Mouse (Mus musculus): Measurements from ENCODE around the gene Prss46.

DNA sequence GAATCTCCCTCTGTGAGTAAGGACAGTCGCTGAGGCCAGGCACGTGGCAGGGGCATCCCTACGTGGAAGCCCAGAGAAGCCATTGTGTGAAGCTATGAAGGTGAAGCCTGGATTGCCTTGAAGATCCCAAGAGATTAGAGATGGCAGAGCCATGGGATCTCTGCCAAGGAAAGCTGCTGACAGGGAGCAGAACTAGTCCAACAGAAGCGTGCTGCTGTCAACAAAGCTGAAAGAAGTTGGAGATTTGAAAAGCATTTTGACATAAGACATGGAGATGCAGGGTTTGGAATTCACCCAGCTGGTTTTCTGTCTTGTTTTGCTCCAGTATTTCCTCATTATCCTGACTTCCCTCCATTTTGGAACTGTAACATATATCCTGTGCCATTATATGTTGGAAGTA, 58.0 kb downstream of the Prss46 start:
- no peak for TF ChIP-seq POLR2A (IDR thresholded peaks at IDR 0.05; ENCODE audit: borderline replicate concordance, control insufficient read depth, low read depth, low read length)
- no peak for TF ChIP-seq CTCF (IDR thresholded peaks at IDR 0.05; ENCODE audit: control insufficient read depth, insufficient read depth, low read length)

Measured in bone marrow, adult 2 months (tissue).